Mouse (Mus musculus) cerebellum, adult 2 months (tissue): Measurements from ENCODE around the gene Cers6.
A peak's percentile ranks its signal among the peaks of the same experiment; 100 is the strongest.

Source experiments
- CTCF ChIP-seq: fragments of 200-500 bp; IDR thresholded peaks from 2 replicates; pipeline ENCODE4 v1.5.1; 2011; ENCODE audit warnings: low read depth, mild to moderate bottlenecking, control low read depth, low read length, moderate library complexity, borderline replicate concordance; ENCODE audit not compliant: insufficient read depth
- POLR2A ChIP-seq: fragments of 200-500 bp; IDR thresholded peaks from 2 replicates; pipeline ENCODE4 v1.6.1; 2011; ENCODE audit warnings: low read length, control low read depth, borderline replicate concordance; ENCODE audit not compliant: insufficient read depth

GRCm38 (mm10) chr2:69061313-69061712, 200.1 kb downstream of the Cers6 start:
- TF ChIP-seq CTCF = peak; percentile 51; the same call in 1 of the 2 replicates
- TF ChIP-seq POLR2A = no peak
